Mouse (Mus musculus): ENCODE data around the gene Efna2.

Gene Efna2

GRCm38 (mm10) chr10:80179068-80180051, at the start of gene Efna2:
Efna2 (plus strand) TSS chr10:80179482.
- no peak for DNase-seq (ENCODE audit: low read depth)

- DNase-seq (ENCODE audit: low read depth) = no peak
Observed at GRCm38 (mm10) chr10:80129846-80130245, 49.4 kb upstream of the Efna2 start.

GRCm38 (mm10) chr10:80130403-80131031, 48.8 kb upstream of the Efna2 start:
- DNase-seq (ENCODE audit: low read depth) = no peak

GRCm38 (mm10) chr10:80131316-80131951, 47.8 kb upstream of the Efna2 start:
- no peak for DNase-seq (ENCODE audit: low read depth)

GRCm38 (mm10) chr10:80131952-80132350, 47.3 kb upstream of the Efna2 start:
- no peak for DNase-seq (ENCODE audit: low read depth)

GRCm38 (mm10) chr10:80133226-80133849, 45.9 kb upstream of the Efna2 start:
- DNase-seq (ENCODE audit: low read depth) = peak; percentile 39

GRCm38 (mm10) chr10:80134421-80134820, 44.9 kb upstream of the Efna2 start:
- no peak for DNase-seq (ENCODE audit: low read depth)

GRCm38 (mm10) chr10:80135161-80135560, 44.1 kb upstream of the Efna2 start:
- no peak for DNase-seq (ENCODE audit: low read depth)

GRCm38 (mm10) chr10:80135641-80136040, 43.6 kb upstream of the Efna2 start:
- no peak for DNase-seq (ENCODE audit: low read depth)

GRCm38 (mm10) chr10:80136179-80136951, 42.9 kb upstream of the Efna2 start:
- DNase-seq (ENCODE audit: low read depth) = no peak

GRCm38 (mm10) chr10:80136952-80137625, 42.2 kb upstream of the Efna2 start:
- DNase-seq (ENCODE audit: low read depth) = no peak

- DNase-seq (ENCODE audit: low read depth) = no peak
Observed at GRCm38 (mm10) chr10:80137626-80138552, 41.4 kb upstream of the Efna2 start.

- DNase-seq (ENCODE audit: low read depth) = peak; percentile 82
Observed at GRCm38 (mm10) chr10:80138553-80139438, 40.5 kb upstream of the Efna2 start, which contains the start of gene Atp5d. Atp5d (plus strand) TSS chr10:80138632.

- no peak for DNase-seq (ENCODE audit: low read depth)
Observed at GRCm38 (mm10) chr10:80139439-80139775, 39.9 kb upstream of the Efna2 start.

- no peak for DNase-seq (ENCODE audit: low read depth)
Observed at GRCm38 (mm10) chr10:80139975-80140665, 39.2 kb upstream of the Efna2 start.

GRCm38 (mm10) chr10:80140666-80141035, 38.6 kb upstream of the Efna2 start, which contains the start of gene Cbarp:
Cbarp (minus strand) TSS chr10:80140835.
- DNase-seq (ENCODE audit: low read depth) = no peak

GRCm38 (mm10) chr10:80141243-80141642, 38.0 kb upstream of the Efna2 start:
- DNase-seq (ENCODE audit: low read depth) = peak; percentile 98

Measured in NIH3T3 (cell line).